Mouse (Mus musculus): ENCODE results near the gene Adcy3. TPM values are rescaled to one million over a fixed set of nuclear protein-coding genes. Genes with fewer than 3 reads are reported as not detected.

The Adcy3 gene
- 0.91 and 1.7 TPM in 2 replicates for total RNA-seq (2023)

GRCm38 (mm10) chr12:4132941-4133846 lies at the start of gene Adcy3:
TSS of gene Adcy3 (plus strand) at chr12:4133103.

GRCm38 (mm10) chr12:4233572-4234508 lies 100.9 kb downstream of the Adcy3 start, which contains the start of the genes Ptrhd1 and Cenpo:
TSS of gene Ptrhd1 (plus strand) at chr12:4234027.
TSS of gene Cenpo (minus strand) at chr12:4234294.

Other genes with a start within 250 kb of the Adcy3 start
- gene Pomc, start 178.2 kb upstream of the Adcy3 start, total RNA-seq (2023): not detected in 2 replicates
- not detected in 2 replicates for gene Efr3b, start 94.2 kb upstream of the Adcy3 start, total RNA-seq (2023)
- gene Dnajc27, start 50.5 kb upstream of the Adcy3 start, total RNA-seq (2023): 2.3 and 2.7 TPM in 2 replicates
- 3.8 and 4.7 TPM in 2 replicates for gene Ptrhd1, start 100.9 kb downstream of the Adcy3 start, total RNA-seq (2023)
- 15.0 and 15.8 TPM in 2 replicates for gene Cenpo, start 101.2 kb downstream of the Adcy3 start, total RNA-seq (2023)

Measured in neutrophil, adult 65 days (primary cell).